Mouse (Mus musculus) NIH3T3 (cell line): ENCODE data around the gene Met.

Experiments
- DNase-seq: peaks from one replicate; pipeline ENCODE4 v3.0.0-alpha.2; 2012; ENCODE audit warnings: low read depth

Met gene

DNA sequence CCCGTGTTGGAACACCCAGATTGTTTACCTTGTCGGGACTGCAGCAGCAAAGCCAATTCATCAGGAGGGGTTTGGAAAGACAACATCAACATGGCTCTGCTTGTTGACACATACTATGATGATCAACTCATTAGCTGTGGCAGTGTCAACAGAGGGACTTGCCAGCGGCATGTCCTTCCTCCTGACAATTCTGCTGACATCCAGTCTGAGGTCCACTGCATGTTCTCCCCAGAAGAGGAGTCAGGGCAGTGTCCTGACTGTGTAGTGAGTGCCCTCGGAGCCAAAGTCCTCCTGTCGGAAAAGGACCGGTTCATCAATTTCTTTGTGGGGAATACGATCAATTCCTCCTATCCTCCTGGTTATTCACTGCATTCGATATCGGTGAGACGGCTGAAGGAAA is 27.9 kb downstream of the Met start:
- no peak for DNase-seq

GRCm38 (mm10) chr6:17492062-17492461 is 28.5 kb downstream of the Met start:
- no peak for DNase-seq

- DNase-seq = peak; percentile 77
These were observed 31.8 kb downstream of the Met start for GRCm38 (mm10) chr6:17495413-17495812.

DNA sequence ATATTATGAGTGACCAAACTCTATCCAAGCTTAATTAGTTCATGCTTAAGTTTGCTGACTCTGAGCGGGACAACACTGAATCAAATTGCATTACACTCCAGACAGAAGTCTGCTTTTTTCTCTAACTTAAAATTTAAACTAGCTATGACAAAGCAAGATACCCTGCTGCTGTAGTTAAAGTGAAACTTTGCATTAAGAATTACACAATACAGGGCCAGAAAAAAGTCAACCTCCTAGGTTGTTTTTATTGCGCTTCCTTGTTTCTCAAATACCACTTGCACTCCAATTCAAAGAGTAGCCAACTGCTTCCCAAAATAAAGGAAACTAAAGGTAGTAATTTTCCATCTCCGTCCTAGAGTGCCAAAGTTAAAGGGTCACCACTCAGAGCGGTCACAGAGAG is 33.8 kb downstream of the Met start:
- no peak for DNase-seq

GRCm38 (mm10) chr6:17498801-17499200 is 35.2 kb downstream of the Met start:
- peak; percentile 55 for DNase-seq

DNA sequence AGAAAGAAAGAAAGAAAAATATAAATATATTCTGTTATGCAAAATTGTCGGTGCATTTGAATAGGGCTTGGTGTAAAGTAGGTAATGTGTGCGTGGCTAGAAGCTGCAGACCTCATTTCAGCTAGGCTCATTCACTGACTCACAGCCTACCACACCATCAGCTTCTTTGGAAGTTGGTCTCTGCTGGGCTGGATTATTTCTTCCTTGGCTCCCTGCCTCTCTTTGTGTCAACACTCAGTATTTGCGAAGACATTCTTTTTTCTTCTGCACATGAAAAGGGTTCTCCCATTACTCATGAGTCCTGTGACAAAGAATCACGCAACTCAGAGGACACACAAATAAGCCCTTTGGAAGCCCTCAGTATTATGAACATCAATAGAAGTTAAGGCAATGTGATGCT is 37.8 kb downstream of the Met start:
- peak; percentile 90 for DNase-seq

- no peak for DNase-seq
These were observed 38.7 kb downstream of the Met start for GRCm38 (mm10) chr6:17502311-17502710.

GRCm38 (mm10) chr6:17503724-17504123 is 40.1 kb downstream of the Met start:
- DNase-seq = no peak

- peak; percentile 54 for DNase-seq
These were observed 41.9 kb downstream of the Met start for GRCm38 (mm10) chr6:17505530-17505929.

- peak; percentile 73 for DNase-seq
These were observed 43.2 kb downstream of the Met start for GRCm38 (mm10) chr6:17506831-17507230.

DNA sequence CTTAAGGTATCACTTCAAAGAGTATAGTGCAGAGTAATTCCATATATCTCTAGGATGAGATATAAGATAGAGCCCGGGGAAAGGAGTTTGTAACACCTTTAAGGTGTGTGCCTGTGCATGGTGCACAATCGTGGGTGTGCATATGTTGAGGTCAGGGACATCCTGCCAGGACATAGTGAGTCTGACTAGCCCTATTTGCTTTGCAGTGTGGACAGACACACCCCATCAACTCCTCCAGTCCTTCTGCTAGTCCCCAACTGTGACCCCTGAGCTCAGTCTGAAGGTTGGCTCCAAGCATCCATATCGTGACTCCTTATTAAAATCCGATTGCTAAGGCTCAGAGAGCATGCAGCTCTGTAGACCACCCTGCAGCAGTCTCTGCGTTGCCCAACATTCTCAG is 44.6 kb downstream of the Met start:
- DNase-seq = no peak

- DNase-seq = no peak
These were observed 45.2 kb downstream of the Met start for GRCm38 (mm10) chr6:17508604-17509372.

DNA sequence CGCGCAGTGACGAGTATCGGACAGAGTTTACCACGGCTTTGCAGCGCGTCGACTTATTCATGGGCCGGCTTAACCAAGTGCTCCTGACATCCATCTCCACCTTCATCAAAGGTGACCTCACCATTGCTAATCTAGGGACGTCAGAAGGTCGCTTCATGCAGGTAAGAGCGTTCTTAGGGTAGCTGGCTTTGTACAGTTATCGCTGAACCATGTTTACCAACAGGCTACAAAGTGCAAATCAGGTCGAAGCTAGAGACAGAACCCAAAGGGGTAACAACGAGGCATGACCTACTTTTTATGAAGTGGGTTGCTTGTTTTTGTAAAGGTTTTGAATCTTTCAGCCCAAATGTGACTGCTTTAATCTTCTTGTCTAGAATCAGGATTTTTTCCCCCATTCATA is 49.8 kb downstream of the Met start:
- no peak for DNase-seq

DNA sequence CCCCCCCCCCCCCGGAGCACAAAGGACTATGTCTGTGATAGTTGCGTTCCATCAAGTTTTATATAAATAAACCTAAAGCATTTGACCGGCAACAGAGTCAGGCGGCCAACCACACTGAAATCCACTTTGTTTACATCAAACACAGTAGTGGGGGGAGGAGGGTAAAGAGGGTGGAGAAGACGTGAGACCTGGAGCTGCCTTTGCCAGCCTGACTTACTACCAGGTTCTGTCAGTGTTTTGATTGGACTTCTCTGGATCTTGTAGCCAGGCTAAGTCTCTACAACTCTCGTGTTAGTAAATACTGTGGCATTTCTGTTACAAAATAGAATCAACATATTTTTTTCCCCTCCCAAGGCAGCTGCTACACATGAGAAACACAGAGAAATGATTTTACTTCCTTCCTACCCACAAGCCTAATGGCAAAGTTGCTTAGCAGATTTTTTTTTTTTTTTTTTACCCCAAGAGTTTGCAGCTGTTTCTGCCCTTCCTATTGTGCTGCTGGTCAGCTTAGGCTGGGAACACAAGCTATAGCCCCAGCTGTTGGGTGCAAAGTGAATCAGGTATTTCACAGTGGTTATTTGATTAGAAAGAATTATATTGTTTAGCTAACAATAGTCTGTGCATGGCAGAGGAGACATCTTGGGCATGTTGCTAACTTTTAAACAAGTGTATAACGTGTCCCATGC is 52.3 kb downstream of the Met start:
- DNase-seq = no peak

DNA sequence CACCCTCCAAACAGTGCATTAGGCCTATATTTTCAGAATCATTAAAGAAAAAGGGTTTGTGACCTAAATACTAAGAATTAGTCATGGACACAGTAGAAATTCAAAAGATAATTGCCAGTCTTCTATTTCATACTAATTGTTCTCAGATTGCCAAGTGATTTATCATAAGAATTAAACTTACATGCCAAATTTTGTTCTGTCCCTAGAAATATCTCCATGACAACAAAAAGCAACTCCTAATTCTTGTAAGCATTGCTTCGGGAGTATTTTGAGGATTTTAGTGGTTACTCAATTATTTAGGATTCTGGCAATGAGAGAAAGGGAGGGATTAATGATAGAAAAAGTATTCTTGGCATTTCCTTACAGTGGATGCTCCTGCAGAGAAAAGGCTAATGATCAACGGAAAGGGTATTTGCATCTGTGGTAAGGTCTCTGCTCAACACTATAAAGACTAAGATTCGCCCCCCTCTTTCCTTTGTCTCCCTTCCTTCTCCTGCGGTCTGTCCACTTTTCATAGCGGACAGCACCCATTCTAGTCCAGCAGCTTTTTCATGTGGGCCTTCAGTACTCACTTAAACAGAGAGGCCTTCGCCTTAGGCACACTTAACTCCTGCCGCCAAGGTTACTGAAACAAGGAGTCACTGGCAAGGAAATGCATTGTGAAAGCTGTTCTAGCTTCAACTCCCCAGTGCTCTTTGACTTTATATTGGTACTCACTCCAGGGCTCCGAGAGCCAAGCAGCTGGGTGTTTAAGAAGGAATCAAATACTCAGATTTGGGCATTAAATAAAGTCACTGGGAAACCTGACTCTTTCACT is 58.5 kb downstream of the Met start:
- DNase-seq = peak; percentile 42

DNA sequence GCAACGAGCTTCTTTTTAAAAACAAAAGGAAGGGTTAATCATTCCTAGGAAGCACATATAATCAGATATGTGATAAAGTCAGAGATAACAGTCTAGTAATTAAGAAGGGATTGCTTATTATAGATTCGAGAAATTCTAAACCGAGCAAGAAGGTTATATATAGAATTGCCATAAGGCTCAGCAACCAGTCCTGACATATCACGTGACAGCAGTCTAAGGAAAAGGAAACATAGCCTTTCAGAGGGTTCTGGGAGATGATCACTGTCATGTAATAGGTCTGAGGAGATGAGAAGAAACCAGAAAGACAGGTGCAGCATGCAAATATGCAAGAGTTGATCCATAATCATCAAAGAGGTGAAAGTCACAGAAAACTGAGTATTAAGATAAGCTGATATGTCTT is 59.3 kb downstream of the Met start:
- no peak for DNase-seq

DNA sequence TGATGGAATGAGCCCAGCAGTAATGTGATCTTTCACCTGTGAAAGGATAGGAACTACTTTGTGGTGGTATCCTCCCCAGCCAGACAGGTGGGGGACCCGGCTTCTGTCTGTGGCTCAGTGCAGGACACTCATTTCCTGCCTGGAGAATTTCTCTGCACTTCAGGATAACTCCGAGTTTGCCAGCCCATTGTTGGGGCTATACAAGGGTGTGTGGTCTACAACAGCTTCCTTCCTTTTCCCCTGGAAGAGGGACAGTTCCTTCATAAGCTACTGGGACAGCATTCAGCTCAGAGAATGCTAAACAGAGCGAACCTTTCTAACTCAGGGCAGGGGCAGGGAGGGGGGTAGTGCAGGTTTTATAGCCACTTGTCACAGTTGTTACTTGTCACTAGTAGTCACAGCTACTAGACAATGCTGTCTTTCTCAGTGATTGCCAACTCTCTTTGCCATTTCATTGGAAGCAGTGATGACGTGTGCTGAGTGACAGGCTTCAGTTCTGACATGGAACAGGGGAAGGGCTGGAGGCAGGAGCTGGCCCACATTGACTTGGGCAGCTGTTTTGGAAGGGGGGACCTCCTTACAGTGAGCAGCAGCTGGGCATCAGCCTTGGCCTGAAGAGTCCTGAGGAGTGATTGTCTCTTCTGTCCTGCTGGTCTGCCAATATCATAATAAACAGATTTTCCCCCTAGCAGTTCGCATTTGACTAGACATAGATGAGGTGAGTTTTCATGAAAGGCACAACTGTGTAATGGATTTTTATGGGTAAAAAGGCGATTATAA is 66.1 kb downstream of the Met start:
- no peak for DNase-seq

DNA sequence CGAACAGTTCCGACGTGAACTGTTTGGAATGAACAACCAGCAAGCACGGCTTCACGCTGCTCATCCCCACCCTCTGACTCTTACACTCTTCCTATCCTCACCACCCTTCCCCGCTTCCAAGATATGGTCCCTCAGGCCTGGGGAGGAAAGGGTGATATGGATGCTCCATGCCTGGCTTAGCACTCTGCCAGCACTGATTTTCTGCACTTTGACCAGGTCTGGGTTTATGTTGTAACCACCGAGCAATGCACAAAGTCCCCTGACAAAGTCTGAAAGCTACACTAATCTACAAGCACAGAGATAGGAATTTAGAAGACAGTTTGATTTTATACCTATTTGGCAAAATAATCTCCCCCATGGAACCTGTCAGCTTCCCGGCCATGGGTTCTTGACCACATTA is 78.0 kb downstream of the Met start:
- no peak for DNase-seq

- no peak for DNase-seq
These were observed 78.8 kb downstream of the Met start for GRCm38 (mm10) chr6:17542383-17542782.

DNA sequence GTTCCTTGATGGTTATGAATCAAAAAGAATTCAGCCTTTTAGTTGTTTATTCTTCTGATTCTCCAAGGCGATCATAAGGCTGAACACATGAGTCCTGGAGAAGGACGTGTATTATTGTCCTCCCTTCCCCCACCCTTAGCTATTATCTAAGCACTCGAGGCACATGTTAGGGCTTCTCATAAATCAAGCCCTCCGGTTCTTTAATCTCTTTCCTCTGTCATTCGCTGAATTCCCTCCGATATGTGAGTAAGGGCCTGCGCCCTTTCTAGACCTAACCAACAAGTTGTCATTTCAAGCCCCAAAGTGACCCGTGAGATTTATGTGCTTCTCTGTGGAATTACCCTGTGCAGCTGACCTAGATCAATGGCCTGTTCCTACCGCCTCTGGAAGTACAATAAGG is 81.9 kb downstream of the Met start:
- DNase-seq = no peak

- no peak for DNase-seq
These were observed 82.7 kb downstream of the Met start for GRCm38 (mm10) chr6:17546341-17546740.

GRCm38 (mm10) chr6:17546825-17547224 is 83.2 kb downstream of the Met start:
- no peak for DNase-seq
